Mouse (Mus musculus) frontal cortex, postnatal 25 days (tissue): ENCODE measurements at regions not wholly inside any gene's neighbourhood (a gene's known extent, or its start where the extent isn't known, plus 50 kb on each side); places are given as distances from the start of the nearest gene placed in this dataset.

Experiments used
- DNase-seq, 2 experiments: peaks; one replicate each; pipeline ENCODE4 v3.0.0; 2022; ENCODE audit warnings: low spot score in 2 of 2

- DNase-seq = no peak
These were observed 137.9 kb downstream of the Barhl2 start for GRCm38 (mm10) chr5:106320039-106320438.

DNA sequence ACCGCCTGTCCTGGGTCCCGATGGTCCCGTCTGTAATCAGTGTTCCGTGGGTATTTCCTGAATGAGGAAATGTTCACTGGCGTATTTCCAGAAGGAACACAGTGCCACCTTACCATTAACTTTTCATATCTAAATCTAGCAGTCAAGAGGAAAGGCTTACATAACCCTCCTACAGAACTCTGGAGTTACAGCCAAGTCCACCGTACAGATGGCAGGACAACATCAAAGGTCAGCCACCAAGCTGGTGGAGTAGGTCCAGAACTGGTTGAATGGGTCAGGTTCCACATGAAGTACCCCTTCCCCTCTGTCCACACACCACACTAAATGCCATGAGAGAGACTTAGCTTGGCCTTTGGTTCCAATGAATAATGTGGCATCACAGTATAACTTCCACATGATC is 139.7 kb downstream of the Barhl2 start:
- DNase-seq = no peak

DNA sequence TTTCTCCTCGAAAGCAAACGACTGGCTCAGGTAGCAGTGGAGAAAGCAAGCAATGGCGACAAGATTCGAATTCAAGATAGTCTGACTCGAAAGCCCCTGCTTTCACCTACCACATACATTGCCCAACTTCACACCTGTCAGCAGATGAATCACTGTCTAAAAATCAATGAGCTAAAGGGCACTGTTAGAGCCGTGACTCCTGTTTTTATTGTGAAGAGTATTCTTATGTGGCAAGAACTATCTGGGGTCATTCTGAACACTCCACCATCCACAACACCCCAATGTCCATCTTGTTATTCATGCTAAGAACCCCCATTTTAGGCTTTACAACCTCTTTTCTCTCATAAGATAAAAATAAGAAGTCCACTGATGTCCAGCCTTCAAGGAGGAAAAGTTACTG is 144.1 kb downstream of the Barhl2 start:
- DNase-seq = no peak

GRCm38 (mm10) chr5:106301372-106301771 is 156.6 kb downstream of the Barhl2 start:
- no peak for DNase-seq

DNA sequence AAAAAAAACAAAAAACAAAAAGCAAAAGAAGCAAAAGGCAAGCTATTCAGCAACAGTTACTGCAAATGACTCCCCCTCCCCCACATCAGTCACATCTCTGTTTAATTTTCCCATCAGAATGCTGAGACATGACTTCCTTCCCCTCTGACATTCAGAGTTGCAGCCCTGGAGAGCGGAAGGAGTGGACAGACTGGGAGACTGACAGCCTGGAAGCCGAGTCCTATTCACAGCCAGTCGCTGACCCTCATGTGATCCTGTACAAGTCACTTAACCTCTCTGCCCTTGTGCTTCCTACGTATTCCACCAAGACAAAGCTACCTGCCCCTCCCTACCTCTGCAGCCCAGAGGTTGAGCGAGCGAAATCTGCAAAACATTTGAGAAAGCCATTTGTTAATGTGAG is 161.2 kb downstream of the Barhl2 start:
- no peak for DNase-seq

- no peak for DNase-seq
These were observed 162.0 kb downstream of the Barhl2 start for GRCm38 (mm10) chr5:106295993-106296392.

DNA sequence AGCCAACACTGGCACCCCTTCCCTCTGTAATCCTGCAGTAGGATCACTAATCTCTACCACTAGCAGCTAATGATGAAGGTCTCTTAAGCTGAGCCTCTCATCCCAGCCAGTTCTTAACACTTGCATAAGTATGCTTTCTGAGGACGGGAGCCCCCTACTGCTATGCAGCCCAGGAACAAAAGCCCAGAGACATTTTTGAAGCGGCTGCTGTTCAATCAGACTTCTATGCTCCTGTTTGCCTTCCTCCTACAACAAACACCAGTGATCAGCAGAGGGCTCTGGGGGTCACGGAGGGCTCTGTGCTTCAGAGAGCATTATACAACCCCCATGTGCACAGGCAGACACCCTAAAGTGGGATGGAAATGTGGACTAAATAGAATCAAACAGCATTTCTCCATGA is 162.4 kb downstream of the Barhl2 start:
- DNase-seq = no peak

- DNase-seq = no peak
These were observed 165.4 kb downstream of the Barhl2 start for GRCm38 (mm10) chr5:106292387-106293229.

DNA sequence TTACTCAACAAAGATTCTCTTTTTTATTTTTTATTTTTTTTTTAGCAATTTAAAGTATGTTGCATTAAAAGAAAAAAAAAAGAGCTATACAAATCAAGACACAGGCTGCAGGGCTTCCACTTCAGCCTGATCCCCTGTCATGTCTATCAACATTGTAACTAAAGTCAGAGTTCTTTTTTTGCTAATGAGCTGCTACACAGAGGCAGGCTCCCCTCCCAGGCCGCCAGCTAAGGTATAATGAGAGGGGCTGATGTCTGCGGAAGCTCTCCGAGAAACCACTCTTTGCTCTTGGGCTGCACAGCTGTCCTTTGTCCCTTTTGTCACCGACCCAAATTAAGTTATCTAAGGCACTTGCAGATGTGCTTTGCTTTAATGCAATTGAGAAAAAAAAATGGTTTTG is 172.8 kb downstream of the Barhl2 start:
- no peak for DNase-seq

GRCm38 (mm10) chr5:106284731-106285130 is 173.2 kb downstream of the Barhl2 start:
- DNase-seq = no peak

DNA sequence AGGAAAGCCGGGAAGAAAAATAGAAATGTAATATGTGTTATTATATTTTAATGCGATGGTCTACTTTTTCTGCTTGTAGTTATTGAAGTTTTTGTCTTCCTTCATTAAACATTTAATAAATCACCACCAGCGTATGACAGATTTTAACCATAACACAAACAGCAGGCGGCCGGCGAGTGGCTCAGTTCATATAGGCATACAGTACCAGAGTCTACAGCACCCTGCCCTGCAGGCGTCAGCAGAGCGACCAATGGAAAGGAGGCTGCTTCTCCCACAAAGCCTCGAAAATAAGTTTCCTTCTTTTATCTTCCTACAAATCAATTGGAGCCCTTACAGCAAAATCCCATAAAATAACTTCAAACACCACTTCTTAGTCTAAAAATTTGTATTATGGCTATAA is 175.3 kb downstream of the Barhl2 start:
- DNase-seq = no peak

DNA sequence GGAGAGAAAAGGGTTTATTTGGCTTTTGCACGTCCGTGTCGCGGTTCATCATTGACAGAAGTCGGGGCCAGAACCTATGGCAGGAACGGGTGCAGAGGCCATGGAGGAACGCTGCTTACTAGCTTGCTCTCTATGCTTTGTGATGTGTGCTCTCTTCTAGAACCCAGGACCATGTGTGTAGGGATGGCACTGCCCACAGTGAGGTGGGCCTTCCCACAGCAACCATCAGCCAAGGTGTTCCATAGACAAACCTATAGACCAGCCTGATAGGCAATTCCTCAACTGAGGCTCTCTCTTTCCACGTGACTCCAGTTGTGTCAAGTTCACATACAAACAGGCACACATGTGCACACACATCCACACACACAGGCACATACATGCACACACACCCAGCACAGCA is 180.2 kb downstream of the Barhl2 start:
- DNase-seq = no peak

DNA sequence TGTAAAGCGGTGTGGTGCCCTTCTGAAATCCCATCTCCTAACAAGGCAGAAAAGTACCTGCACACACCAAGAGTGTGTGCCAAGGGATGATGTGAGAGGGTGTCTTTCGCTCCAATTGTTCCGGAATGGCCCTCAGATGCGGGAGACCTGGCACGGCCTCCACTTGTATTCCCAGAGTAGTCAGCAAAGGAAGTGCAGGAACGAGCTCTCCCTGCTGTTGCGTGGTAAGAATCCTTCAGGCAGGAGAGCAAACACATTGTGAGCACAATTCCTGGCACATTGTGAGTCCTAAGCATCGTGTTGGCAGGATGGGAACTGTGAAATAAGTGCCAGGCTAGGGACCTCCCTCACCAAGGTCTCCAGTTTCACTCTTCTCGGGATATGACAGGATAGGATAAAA is 180.7 kb downstream of the Barhl2 start:
- no peak for DNase-seq

DNA sequence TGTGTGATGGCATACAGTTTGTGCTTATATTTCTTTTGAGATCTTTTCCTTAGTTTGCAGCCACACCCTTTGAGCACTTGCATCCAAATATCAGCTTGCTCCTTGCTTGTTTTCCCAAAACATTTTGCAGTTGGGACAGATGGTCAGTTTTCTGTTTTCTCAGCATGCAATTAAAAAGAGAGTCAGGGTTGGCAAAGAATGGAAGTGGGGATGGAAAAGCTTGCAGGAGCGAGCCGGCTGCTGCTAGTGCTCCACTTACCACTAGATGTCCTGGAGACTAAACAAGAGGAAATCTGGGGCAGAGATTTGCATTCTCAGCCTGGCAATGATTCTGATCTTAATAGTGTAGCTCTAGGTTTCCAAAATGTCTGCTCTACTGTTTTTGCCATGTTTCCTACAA is 181.8 kb downstream of the Barhl2 start:
- peak in 1 of 2 experiments; percentile 13 for DNase-seq

GRCm38 (mm10) chr5:106274617-106275016 is 183.3 kb downstream of the Barhl2 start:
- no peak for DNase-seq

DNA sequence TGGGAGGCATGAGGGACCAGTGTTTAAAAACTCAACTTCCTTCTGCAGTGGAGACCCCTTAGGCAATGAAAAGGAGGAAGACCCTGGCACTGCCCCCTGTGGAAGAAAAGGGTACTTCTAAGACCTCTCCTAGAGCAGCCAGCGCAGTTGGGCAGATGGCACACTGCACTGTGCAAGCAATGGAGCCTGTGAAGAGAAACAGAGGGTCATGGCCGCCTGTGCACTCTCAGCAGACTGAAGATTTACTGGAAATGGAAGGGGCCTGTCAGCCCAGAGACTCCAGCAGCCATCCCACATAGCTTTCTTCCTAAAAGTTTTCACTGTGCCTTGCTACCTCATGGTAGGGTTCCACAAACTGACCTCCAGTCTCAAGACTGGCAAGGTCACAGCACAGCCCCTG is 193.4 kb downstream of the Barhl2 start:
- DNase-seq = no peak

- no peak for DNase-seq
These were observed 200.8 kb downstream of the Barhl2 start for GRCm38 (mm10) chr5:106257179-106257578.

- no peak for DNase-seq
These were observed 228.8 kb downstream of the Barhl2 start for GRCm38 (mm10) chr5:106229154-106229553.

GRCm38 (mm10) chr5:106224141-106224540 is 233.8 kb downstream of the Barhl2 start:
- DNase-seq = no peak

- no peak for DNase-seq
These were observed 248.4 kb downstream of the Barhl2 start for GRCm38 (mm10) chr5:106209543-106209942.

DNA sequence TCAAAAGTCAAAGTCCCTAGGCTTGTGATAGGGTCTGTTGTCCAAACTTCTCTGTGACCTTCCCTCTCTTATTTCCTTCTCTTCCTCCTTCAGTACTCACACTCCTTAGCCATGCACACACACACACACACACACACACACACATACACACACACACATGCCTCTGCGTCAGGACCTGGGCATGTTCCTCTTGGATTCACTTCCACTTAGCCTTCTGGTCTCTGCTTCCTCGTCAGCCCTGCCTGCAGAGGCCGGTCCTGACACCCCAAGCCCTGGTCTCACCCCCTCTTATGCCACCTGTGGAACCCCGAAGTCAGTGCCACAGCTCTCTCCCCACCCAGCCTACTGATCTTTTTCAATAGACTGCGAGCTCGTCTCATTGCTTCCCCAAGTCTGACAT is 250.3 kb downstream of the Barhl2 start:
- DNase-seq = no peak

DNA sequence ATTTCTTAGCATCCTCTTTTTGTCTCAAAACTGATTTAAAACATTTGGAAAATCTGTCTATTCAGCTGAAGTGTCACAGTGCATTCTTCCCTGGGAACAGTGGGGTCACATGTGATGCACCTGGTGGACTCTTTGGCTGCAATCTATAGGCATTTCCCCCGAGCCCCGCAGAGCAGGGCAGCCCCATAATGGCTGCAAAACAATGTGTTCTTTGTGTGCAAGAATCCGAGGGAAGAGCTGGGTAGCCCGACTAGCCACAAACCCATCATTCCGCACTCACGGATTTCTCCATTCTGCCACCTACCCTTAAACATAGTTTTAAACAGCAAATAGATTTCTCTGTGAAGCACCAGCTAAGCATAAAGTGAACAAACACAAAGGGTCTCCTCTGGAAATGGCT is 252.2 kb downstream of the Barhl2 start:
- no peak for DNase-seq

DNA sequence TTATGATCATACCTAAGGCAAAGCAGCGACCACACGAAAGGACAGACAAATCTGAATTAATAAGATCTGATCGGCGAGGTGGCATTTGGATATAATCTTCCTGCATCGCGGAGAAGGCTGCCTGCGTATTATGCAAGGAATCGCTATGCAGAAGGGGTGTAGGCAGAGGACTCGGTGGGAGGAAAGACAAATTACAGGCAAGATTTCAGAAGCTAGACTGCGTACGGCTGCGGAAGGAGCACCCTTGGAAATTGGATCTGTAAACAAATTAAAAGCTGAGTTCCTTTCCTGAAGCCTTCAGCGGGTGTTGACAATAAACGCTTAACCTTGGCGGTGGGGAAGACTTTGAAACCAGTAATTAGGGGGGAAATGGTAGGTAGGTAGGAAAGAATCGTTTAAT is 257.3 kb downstream of the Barhl2 start:
- peak in 1 of 2 experiments; percentile 7 for DNase-seq

- no peak for DNase-seq
These were observed 258.9 kb downstream of the Barhl2 start for GRCm38 (mm10) chr5:106199061-106199460.
